Mouse (Mus musculus): ENCODE results near the gene Card9.

DNA sequence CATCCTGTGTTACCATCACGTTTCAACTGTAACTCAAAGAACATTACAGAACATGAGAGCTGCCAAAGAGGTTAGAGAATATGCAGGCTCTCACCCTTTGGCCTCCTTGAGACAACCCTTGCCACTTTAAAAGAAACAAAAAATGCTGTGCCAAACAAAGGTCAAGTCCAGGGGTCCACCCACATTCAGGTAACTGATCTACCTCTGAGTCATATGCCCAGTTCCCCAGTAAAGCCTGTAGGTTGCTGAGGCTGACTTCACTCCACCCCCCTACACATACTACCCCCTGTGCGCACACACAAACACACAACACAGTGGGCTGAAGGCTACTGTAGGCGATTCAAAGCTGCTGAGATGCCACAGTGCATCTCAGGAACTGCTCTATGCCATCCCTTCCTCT, 27.0 kb upstream of the Card9 start:
- TF ChIP-seq CTCF (IDR thresholded peaks at IDR 0.05; ENCODE audit: insufficient read depth, low read length): no peak
- TF ChIP-seq POLR2A (IDR thresholded peaks at IDR 0.05; ENCODE audit: borderline replicate concordance, extremely low read depth, low read depth, low read length): no peak

Data from lung, adult 2 months (tissue).